Mouse (Mus musculus) CH12.LX (cell line): ENCODE results near the gene Pcdh9. TPM values are rescaled to one million over a fixed set of nuclear protein-coding genes. Genes with fewer than 3 reads are reported as not detected.

ENCODE experiments used
- DNase-seq: peaks from one replicate; pipeline ENCODE4 v3.0.0-alpha.2; 2013; ENCODE audit errors: extremely low read depth
- H3K27ac ChIP-seq: 2 replicates; pipeline ENCODE4 v1.5.1; 2012; ENCODE audit warnings: low read depth, mild to moderate bottlenecking, control low read depth, moderate library complexity; ENCODE audit not compliant: insufficient read depth
- H3K27me3 ChIP-seq: replicated peaks from 2 replicates; pipeline ENCODE3; 2012; ENCODE audit warnings: inconsistent platforms
- H3K36me3 ChIP-seq, 2 experiments: replicated peaks in 1 of 2; 2 replicates each; pipeline versions ENCODE3 to v1.6.1; 2012; ENCODE audit warnings: inconsistent platforms in 1 of 2, low read length in 1 of 2, mild to moderate bottlenecking in 1 of 2, mixed read lengths in 1 of 2, moderate library complexity in 1 of 2; ENCODE audit not compliant: control insufficient read depth in 1 of 2, insufficient read depth in 1 of 2
- H3K4me1 ChIP-seq, 2 experiments: 2 replicates each; pipeline ENCODE4 v1.6.1; 2012; ENCODE audit warnings: inconsistent platforms in 1 of 2, moderate library complexity in 1 of 2; ENCODE audit not compliant: insufficient read depth in 2 of 2, control insufficient read depth in 1 of 2
- H3K4me2 ChIP-seq: 2 replicates; pipeline ENCODE4 v1.6.1; 2012; ENCODE audit warnings: low read depth, mild to moderate bottlenecking, control low read depth; ENCODE audit not compliant: poor library complexity, insufficient read depth, severe bottlenecking
- H3K4me3 ChIP-seq, 3 experiments: fragments of 150-350 bp in 1 of 3; sonication (generic) in 1 of 3; replicated peaks in 1 of 3; 2 replicates each; pipeline versions ENCODE3 to v1.5.1; 2011 to 2012; ENCODE audit warnings: low read depth in 2 of 3, low read length in 2 of 3, mild to moderate bottlenecking in 2 of 3, moderate library complexity in 2 of 3, control low read depth in 1 of 3, improper control_type of control experiment in 1 of 3, inconsistent platforms in 1 of 3, mixed read lengths in 1 of 3; ENCODE audit not compliant: poor library complexity in 1 of 3
- H3K79me2 ChIP-seq: replicated peaks from 2 replicates; pipeline ENCODE4 v1.6.1; 2012; ENCODE audit warnings: mild to moderate bottlenecking, moderate library complexity; ENCODE audit not compliant: control insufficient read depth, poor library complexity, insufficient read depth, severe bottlenecking; ENCODE audit errors: extremely low read depth
- H3K9ac ChIP-seq: 2 replicates; pipeline ENCODE4 v1.6.1; 2012; ENCODE audit warnings: low read depth, mild to moderate bottlenecking, control low read depth, moderate library complexity; ENCODE audit not compliant: insufficient read depth
- H3K9me3 ChIP-seq: replicated peaks from 2 replicates; pipeline ENCODE3; 2012; ENCODE audit warnings: low read length, inconsistent platforms, mixed read lengths
- BHLHE40 ChIP-seq: IDR thresholded peaks from 2 replicates; pipeline ENCODE4 v1.6.1; 2011; ENCODE audit warnings: mild to moderate bottlenecking, low read depth, low read length, improper control_type of control experiment
- CHD1 ChIP-seq: IDR thresholded peaks from 2 replicates; pipeline ENCODE4 v1.6.1; 2012; ENCODE audit warnings: low read depth, low read length, improper control_type of control experiment, inconsistent platforms
- CHD2 ChIP-seq: IDR thresholded peaks from 2 replicates; pipeline ENCODE4 v1.6.1; 2011; ENCODE audit warnings: low read length, improper control_type of control experiment
- E2F4 ChIP-seq: IDR thresholded peaks from 2 replicates; pipeline ENCODE4 v1.6.1; 2011; ENCODE audit warnings: low read depth, low read length, improper control_type of control experiment; ENCODE audit not compliant: insufficient replicate concordance
- ELF1 ChIP-seq: IDR thresholded peaks from 2 replicates; pipeline ENCODE4 v1.6.1; 2014; ENCODE audit warnings: low read depth, mild to moderate bottlenecking, inconsistent platforms, low read length, improper control_type of control experiment
- EP300 ChIP-seq: IDR thresholded peaks from 2 replicates; pipeline ENCODE4 v1.6.1; 2011; ENCODE audit warnings: low read length, improper control_type of control experiment
- HCFC1 ChIP-seq: IDR thresholded peaks from 2 replicates; pipeline ENCODE4 v1.6.1; 2012; ENCODE audit warnings: low read depth, mild to moderate bottlenecking, inconsistent platforms, low read length, improper control_type of control experiment
- IRF4 ChIP-seq: IDR thresholded peaks from 2 replicates; pipeline ENCODE4 v1.6.1; 2014; ENCODE audit warnings: low read depth, mild to moderate bottlenecking, inconsistent platforms, low read length, improper control_type of control experiment
- JUN ChIP-seq: IDR thresholded peaks from 2 replicates; pipeline ENCODE4 v1.6.1; 2011; ENCODE audit warnings: low read depth, mild to moderate bottlenecking, low read length, improper control_type of control experiment, moderate library complexity; ENCODE audit not compliant: insufficient read depth
- JUND ChIP-seq: conservative IDR thresholded peaks from 2 replicates; pipeline ENCODE4 v1.6.1; 2011; ENCODE audit warnings: low read depth, low read length, improper control_type of control experiment
- KAT2A ChIP-seq: IDR thresholded peaks from 2 replicates; pipeline ENCODE4 v1.6.1; 2012; ENCODE audit warnings: low read length, improper control_type of control experiment, inconsistent platforms; ENCODE audit not compliant: insufficient replicate concordance
- MEF2A ChIP-seq: IDR thresholded peaks from 2 replicates; pipeline ENCODE4 v1.6.1; 2014; ENCODE audit warnings: low read depth, mild to moderate bottlenecking, inconsistent platforms, low read length, improper control_type of control experiment, borderline replicate concordance
- MXI1 ChIP-seq: IDR thresholded peaks from 2 replicates; pipeline ENCODE4 v1.6.1; 2011; ENCODE audit warnings: mild to moderate bottlenecking, low read depth, low read length, improper control_type of control experiment
- PAX5 ChIP-seq: IDR thresholded peaks from 2 replicates; pipeline ENCODE4 v1.6.1; 2012; ENCODE audit warnings: low read length, inconsistent platforms, mixed read lengths
- POLR2AphosphoS2 ChIP-seq: IDR thresholded peaks from 2 replicates; pipeline ENCODE4 v1.6.1; 2011; ENCODE audit warnings: low read depth, low read length, improper control_type of control experiment
- SMC3 ChIP-seq: IDR thresholded peaks from 2 replicates; pipeline ENCODE4 v1.6.1; 2011; ENCODE audit warnings: low read depth, low read length, improper control_type of control experiment
- TBP ChIP-seq: conservative IDR thresholded peaks from 2 replicates; pipeline ENCODE4 v1.6.1; 2011; ENCODE audit warnings: low read depth, low read length, improper control_type of control experiment
- USF1 ChIP-seq: IDR thresholded peaks from 2 replicates; pipeline ENCODE4 v1.6.1; 2014; ENCODE audit warnings: low read depth, mild to moderate bottlenecking, inconsistent platforms, low read length, improper control_type of control experiment
- ZC3H11A ChIP-seq: IDR thresholded peaks from 2 replicates; pipeline ENCODE4 v1.6.1; 2012; ENCODE audit warnings: low read depth, mild to moderate bottlenecking, inconsistent platforms, low read length, improper control_type of control experiment
- ZMIZ1 ChIP-seq: IDR thresholded peaks from 2 replicates; pipeline ENCODE4 v1.6.1; 2012; ENCODE audit warnings: low read depth, mild to moderate bottlenecking, inconsistent platforms, low read length, improper control_type of control experiment
- dilution Hi-C: fragments of 300-500 bp; cut with MboI; formaldehyde crosslinking; loops from 2 replicates; pipeline ENCODE4 v1.14.3; 2020; ENCODE audit warnings: low sequenced_read_pairs; ENCODE audit not compliant: extremely low pct_unique_long_range_greater_than_20kb, extremely low pct_ligation_motif_present
- in situ Hi-C: fragments of 300-500 bp; cut with MboI; formaldehyde crosslinking; loops from 3 replicates; pipeline ENCODE4 v1.14.3; 2019; ENCODE audit warnings: low sequenced_read_pairs, low pct_ligation_motif_present, low pct_unique_long_range_greater_than_20kb, mixed read lengths
- polyA plus RNA-seq: library from polyadenylated mRNA; unstranded; fragments of >175 nt; gene quantifications from 2 replicates; pipeline ENCODE4 v1.2.1, GENCODE M21; 2012; ENCODE audit warnings: low read depth; ENCODE audit not compliant: insufficient read length
- total RNA-seq, 2 experiments: library from RNA; depleted of rRNA; stranded (reverse); fragments of 300-350 nt in 1 of 2; fragments of >200 nt in 1 of 2; gene quantifications; 2 replicates each; pipeline ENCODE4 v1.2.3; 2012 to 2014

Gene Pcdh9
- total and polyA plus RNA-seq, 3 experiments, result not detected

GRCm38 (mm10) chr14:93009147-93010064 is 881.1 kb downstream of the Pcdh9 start:
- H3K9ac ChIP-seq, result no peak overlapping the region
- no peak overlapping the region for H3K4me3 ChIP-seq
- H3K79me2 ChIP-seq, result no peaks in the 10 kb centered on the region
- dilution Hi-C loops, result no loop called here
- no peak for DNase-seq
- H3K4me2 ChIP-seq, result no peak overlapping the region
- in situ Hi-C loops, result no loop called here
- no peak overlapping the region for H3K27ac ChIP-seq
- peaks cover 40% of the 10 kb centered on the region for H3K9me3 ChIP-seq
- no peak for TF ChIP-seq TBP
- TF ChIP-seq MXI1, result no peak
- no peak for TF ChIP-seq JUN
- TF ChIP-seq BHLHE40, result no peak
- no peak for TF ChIP-seq USF1
- no peak for TF ChIP-seq E2F4
- TF ChIP-seq PAX5, result no peak
- TF ChIP-seq SMC3, result no peak
- no peak for TF ChIP-seq ELF1
- TF ChIP-seq KAT2A, result no peak
- TF ChIP-seq EP300, result no peak
- no peak for TF ChIP-seq POLR2AphosphoS2
- no peak for TF ChIP-seq ZMIZ1
- no peak for TF ChIP-seq CHD2
- no peak for TF ChIP-seq MEF2A
- TF ChIP-seq CHD1, result no peak
- no peak for TF ChIP-seq JUND
- no peak for TF ChIP-seq IRF4
- TF ChIP-seq ZC3H11A, result no peak
- TF ChIP-seq HCFC1, result no peak
- H3K27me3 ChIP-seq, result no peaks in the 10 kb centered on the region
- H3K4me1 ChIP-seq, result no peaks in the 10 kb centered on the region
- H3K36me3 ChIP-seq, result no peaks in the 10 kb centered on the region
